Mouse (Mus musculus) kidney, postnatal 0 days (tissue): ENCODE data around the gene Mlph. TPM values are rescaled to one million over a fixed set of nuclear protein-coding genes. Genes with fewer than 3 reads are reported as not detected.
A peak's percentile ranks its signal among the peaks of the same experiment; 100 is the strongest.

Source experiments
- ATAC-seq: fragments of 200-750 bp; cut with Nextera tagmentation; replicated peaks from 2 replicates; pipeline ENCODE4 v1.8.0; 2017; ENCODE audit warnings: low read depth, moderate number of reproducible peaks, moderate TSS enrichment, moderate library complexity; ENCODE audit not compliant: low FRiP score
- DNase-seq: peaks from one replicate; pipeline ENCODE4 v3.0.0-alpha.2; 2016; ENCODE audit warnings: low spot score
- H3K27ac ChIP-seq: fragments of 300-500 bp; sonication (generic); 2 replicates; pipeline ENCODE4 v1.5.1; 2014; ENCODE audit warnings: mild to moderate bottlenecking
- H3K27me3 ChIP-seq: fragments of 300-500 bp; sonication (generic); 2 replicates; pipeline ENCODE4 v1.6.1; 2014; ENCODE audit warnings: low read length, mixed read lengths; ENCODE audit not compliant: insufficient read depth
- H3K36me3 ChIP-seq: fragments of 300-500 bp; sonication (generic); 2 replicates; pipeline ENCODE4 v1.6.1; 2014; ENCODE audit warnings: low read length, mixed read lengths; ENCODE audit not compliant: insufficient read depth
- H3K4me1 ChIP-seq: fragments of 300-500 bp; sonication (generic); replicated peaks from 2 replicates; pipeline ENCODE4 v1.6.1; 2014; ENCODE audit warnings: antibody characterized with exemption, low read length, mixed read lengths; ENCODE audit not compliant: insufficient read depth
- H3K4me2 ChIP-seq: fragments of 300-500 bp; sonication (generic); 2 replicates; pipeline ENCODE4 v1.6.1; 2014; ENCODE audit warnings: mild to moderate bottlenecking, low read length, moderate library complexity, mixed read lengths
- H3K4me3 ChIP-seq: fragments of 300-500 bp; sonication (generic); replicated peaks from 2 replicates; pipeline ENCODE4 v1.5.1; 2014; ENCODE audit warnings: low read depth, low read length
- H3K9ac ChIP-seq: fragments of 300-500 bp; sonication (generic); 2 replicates; pipeline ENCODE4 v1.6.1; 2014; ENCODE audit warnings: low read depth, low read length
- H3K9me3 ChIP-seq: fragments of 300-500 bp; sonication (generic); replicated peaks from 2 replicates; pipeline ENCODE4 v1.6.1; 2016; ENCODE audit warnings: low read length, inconsistent platforms, mixed read lengths
- CTCF ChIP-seq: IDR thresholded peaks from 2 replicates; pipeline ENCODE4 v1.5.1; 2016; ENCODE audit warnings: antibody characterized with exemption, low read depth, mild to moderate bottlenecking, moderate library complexity
- WGBS: fragments of 180-500 bp; shearing (Covaris S2); extraction: QIAGEN DNeasy Blood & Tissue Kit; methylation state at CpG from one replicate; pipeline ENCODE4 v1.1.7; 2014; 5-methylcytosine and 5-hydroxymethylcytosine counted together
- polyA plus RNA-seq: library from polyadenylated mRNA; unstranded; fragments of >200 nt; fragmentation: Nextera tagmentation; extraction: Ambion mirVana; gene quantifications from 2 replicates; pipeline ENCODE4 v1.2.1, GENCODE M21; 2015

Gene Mlph
- polyA plus RNA-seq, 1 experiment from 2014 or later, result 0.34 TPM

DNA sequence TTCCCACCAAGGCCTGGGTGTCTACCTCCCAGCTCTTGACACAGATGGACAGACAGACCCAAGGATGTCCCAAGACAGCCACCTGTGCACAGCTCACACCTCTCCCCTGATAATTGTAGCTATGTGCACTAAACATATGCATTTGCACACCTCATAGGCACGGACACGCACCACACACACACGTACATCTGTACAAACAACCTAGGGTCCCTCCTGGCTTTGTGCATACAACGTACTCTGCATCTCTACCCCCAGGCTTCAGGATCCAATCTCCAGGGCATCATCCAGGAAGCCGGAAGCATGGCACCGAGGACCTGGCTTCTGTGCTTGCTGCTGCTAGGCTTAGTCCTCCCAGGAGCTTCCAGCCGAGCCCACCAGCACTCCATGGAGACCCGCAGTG, 37.9 kb downstream of the Mlph start, which contains the start of gene Prlh:
TSS of gene Prlh (plus strand) at position 301 of the 400 bp plus-strand sequence.
- no peaks in the 10 kb centered on the region for H3K36me3 ChIP-seq
- no peaks in the 10 kb centered on the region for H3K27me3 ChIP-seq
- no peaks in the 10 kb centered on the region for H3K4me1 ChIP-seq
- DNase-seq, result no peak
- H3K9me3 ChIP-seq, result no peaks in the 10 kb centered on the region
- ATAC-seq, result no peak
- TF ChIP-seq CTCF, result no peak
- H3K9ac ChIP-seq, result no peak within 1 kb of the TSS
- H3K27ac ChIP-seq, result no peak within 1 kb of the TSS
- H3K4me3 ChIP-seq, result no peak within 1 kb of the TSS
- no peak within 1 kb of the TSS for H3K4me2 ChIP-seq
- 84% methylated on average over 8 of the region's 8 CpGs for WGBS

DNA sequence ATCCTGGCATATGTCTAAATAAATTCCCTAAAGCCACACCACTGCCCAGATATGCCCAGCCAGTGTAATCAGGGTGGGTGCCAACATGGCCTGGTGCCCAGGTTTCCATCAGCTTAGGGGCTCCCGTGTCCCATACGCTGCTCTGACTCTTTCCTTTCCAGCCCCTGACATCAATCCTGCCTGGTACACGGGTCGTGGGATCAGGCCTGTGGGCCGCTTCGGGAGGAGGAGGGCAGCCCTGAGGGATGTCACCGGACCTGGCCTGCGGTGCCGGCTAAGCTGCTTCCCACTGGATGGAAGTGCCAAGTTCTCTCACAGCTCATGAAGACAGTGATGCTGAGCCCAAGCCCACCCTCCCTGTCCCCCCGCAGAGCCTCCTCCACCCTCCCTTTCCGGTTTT, 38.8 kb downstream of the Mlph start:
- no peak overlapping the region for H3K27ac ChIP-seq
- H3K4me3 ChIP-seq, result no peak overlapping the region
- no peaks in the 10 kb centered on the region for H3K9me3 ChIP-seq
- no peaks in the 10 kb centered on the region for H3K4me1 ChIP-seq
- ATAC-seq (no peak), DNase-seq (no peak)
- H3K4me2 ChIP-seq, result no peak overlapping the region
- 60% methylated on average over 11 of the region's 11 CpGs for WGBS
- H3K27me3 ChIP-seq, result no peaks in the 10 kb centered on the region
- H3K9ac ChIP-seq, result no peak overlapping the region
- no peaks in the 10 kb centered on the region for H3K36me3 ChIP-seq
- no peak for TF ChIP-seq CTCF

DNA sequence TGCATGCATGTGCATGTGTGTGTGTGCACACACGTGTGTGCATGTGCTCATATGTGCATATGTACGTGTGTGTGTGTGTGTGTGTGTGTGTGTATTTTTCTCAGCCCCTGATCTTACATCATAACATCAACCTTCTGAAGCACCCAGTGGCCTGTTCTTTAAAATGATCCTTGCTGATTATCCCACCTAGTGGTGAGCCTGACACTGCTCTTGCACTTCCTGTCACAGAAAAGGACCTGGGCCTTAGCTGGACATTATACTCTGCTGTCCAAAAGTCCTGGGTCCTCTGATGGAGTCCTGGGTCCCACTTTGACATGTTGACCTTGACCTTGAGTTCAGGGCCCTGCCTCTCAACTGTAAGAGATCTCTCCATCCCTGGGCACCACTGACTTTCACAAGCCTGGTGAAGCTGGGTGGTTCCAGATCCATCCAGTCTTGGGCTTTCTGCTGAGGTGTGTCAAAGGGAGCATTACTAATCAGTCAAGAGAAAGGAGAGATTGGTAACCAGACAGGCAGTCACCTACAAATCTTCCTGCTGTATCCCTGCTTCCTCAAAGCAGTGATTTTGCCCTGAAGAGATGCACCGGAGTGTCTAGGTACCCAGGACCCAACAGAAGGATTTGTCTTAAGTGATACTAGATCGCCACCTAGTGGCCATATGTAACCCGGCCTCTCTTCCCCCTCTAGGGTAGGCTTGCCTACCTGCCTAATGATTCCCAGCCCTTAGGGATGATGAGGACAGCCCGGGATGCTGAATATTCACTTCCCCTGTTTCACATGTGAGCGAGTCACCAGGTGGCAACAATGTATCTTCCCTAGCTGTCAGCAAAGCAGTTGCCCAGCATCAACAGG, 41.6 kb downstream of the Mlph start:
- DNase-seq, result peak; percentile 93
- no peak overlapping the region for H3K9ac ChIP-seq
- no peaks in the 10 kb centered on the region for H3K36me3 ChIP-seq
- TF ChIP-seq CTCF, result peak; percentile 90
- WGBS, result 26% methylated on average over 7 of the region's 7 CpGs
- no peak overlapping the region for H3K4me3 ChIP-seq
- H3K27me3 ChIP-seq, result no peaks in the 10 kb centered on the region
- ATAC-seq, result peak; percentile 48
- no peaks in the 10 kb centered on the region for H3K4me1 ChIP-seq
- H3K27ac ChIP-seq, result no peak overlapping the region
- no peaks in the 10 kb centered on the region for H3K9me3 ChIP-seq
- H3K4me2 ChIP-seq, result no peak overlapping the region

DNA sequence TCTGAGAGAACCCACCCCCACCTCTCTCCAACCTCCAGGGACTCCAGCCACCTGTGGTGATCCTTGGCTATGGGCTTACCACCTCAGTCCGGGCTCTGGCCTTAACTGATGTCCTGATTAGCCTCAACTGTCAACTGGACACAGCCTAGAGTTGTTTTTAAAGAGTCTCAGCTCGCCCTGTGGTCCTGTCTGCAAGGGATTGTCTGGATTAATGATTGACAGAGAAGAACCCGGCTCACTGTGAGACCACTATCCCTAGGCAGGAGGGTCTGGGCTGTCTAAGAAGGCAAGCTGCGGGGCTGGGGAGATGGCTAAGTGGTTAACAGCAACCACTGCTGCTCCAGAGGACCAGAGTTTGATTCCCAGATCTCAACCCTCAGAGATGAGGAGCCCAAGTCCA, 47.6 kb downstream of the Mlph start:
- H3K9me3 ChIP-seq, result no peaks in the 10 kb centered on the region
- no peak overlapping the region for H3K4me2 ChIP-seq
- 0 out of 2 replicates have a peak overlapping the region, but pooled peaks have one; percentile 1 for H3K9ac ChIP-seq
- 0 out of 2 replicates have a peak, but pooled peaks cover 8% of the 10 kb centered on the region for H3K4me1 ChIP-seq
- no peak overlapping the region for H3K4me3 ChIP-seq
- H3K36me3 ChIP-seq, result no peaks in the 10 kb centered on the region
- ATAC-seq, result peak; percentile 12; the same call in 1 of the 2 replicates
- TF ChIP-seq CTCF, result no peak
- WGBS, result 45% methylated on average over 4 of the region's 4 CpGs
- no peak for DNase-seq
- H3K27me3 ChIP-seq, result no peaks in the 10 kb centered on the region
- H3K27ac ChIP-seq, result peak overlapping the region; percentile 68; the same call in 1 of the 2 replicates

DNA sequence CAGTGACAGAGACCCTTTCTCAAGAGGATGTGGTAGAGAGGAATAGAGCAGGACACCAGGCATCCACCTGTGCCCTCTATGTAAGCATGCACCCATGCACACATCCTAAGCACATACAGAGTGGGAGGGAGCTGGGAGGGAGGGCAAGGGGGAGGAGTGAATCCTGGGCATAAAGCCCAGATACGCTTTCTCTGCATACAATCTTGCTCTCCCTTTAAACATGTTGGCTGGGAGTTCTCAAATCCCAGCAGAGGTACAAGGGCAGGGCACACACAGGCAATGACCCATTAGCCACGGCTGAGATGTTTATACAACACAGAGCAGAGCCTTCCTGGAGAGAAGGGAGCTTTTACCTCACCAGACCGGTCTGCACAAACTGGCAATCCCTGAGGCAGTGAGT, 48.1 kb downstream of the Mlph start:
- Histone ChIP-seq H3K27ac (peak overlapping the region; percentile 68; the same call in 1 of the 2 replicates), H3K4me3 (no peak overlapping the region), H3K4me2 (no peak overlapping the region), H3K36me3 (no peaks in the 10 kb centered on the region), H3K9me3 (no peaks in the 10 kb centered on the region), H3K27me3 (no peaks in the 10 kb centered on the region), H3K4me1 (0 out of 2 replicates have a peak, but pooled peaks cover 8% of the 10 kb centered on the region), H3K9ac (no peak overlapping the region)
- TF ChIP-seq CTCF, result no peak
- WGBS, result 11% methylated on average over 3 of the region's 3 CpGs
- ATAC-seq, result peak; percentile 82
- peak; percentile 57 for DNase-seq

DNA sequence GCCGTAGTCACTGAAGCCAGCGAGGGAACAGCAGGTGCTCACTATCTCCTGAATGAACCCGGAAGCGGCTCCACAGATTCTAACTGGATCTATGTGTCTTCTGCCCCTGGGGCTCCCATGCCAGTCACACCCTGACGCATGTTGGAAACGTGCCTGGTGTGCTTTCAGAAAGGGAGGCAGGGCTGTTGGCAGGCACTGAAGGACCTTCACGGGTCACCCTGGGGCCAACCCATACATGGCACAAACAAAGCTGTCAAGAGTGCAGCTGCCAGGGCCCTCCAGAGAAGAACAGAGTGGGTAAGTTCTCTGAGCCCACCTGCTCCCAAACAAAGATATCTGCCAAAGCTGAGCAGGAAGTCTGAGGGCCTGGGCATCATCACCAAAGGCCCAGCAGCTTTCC, 52.7 kb downstream of the Mlph start:
- DNase-seq (no peak), ATAC-seq (no peak)
- Histone ChIP-seq H3K4me3 (no peak overlapping the region), H3K36me3 (no peaks in the 10 kb centered on the region), H3K9ac (no peak overlapping the region), H3K27ac (0 out of 2 replicates have a peak overlapping the region, but pooled peaks have one; percentile 10), H3K4me1 (0 out of 2 replicates have a peak, but pooled peaks cover 3% of the 10 kb centered on the region), H3K9me3 (no peaks in the 10 kb centered on the region), H3K4me2 (no peak overlapping the region), H3K27me3 (no peaks in the 10 kb centered on the region)
- 69% methylated on average over 7 of the region's 7 CpGs for WGBS
- TF ChIP-seq CTCF, result no peak
